Mouse (Mus musculus) hindbrain, postnatal 0 days (tissue): Measurements from ENCODE around the gene Srebf2. TPM values are rescaled to one million over a fixed set of nuclear protein-coding genes. Genes with fewer than 3 reads are reported as not detected.

ENCODE experiments used
- ATAC-seq: fragments of 200-750 bp; cut with Nextera tagmentation; 2 replicates; pipeline ENCODE4 v1.8.0; 2017; ENCODE audit warnings: mild to moderate bottlenecking, moderate TSS enrichment, moderate library complexity
- DNase-seq: peaks from one replicate; pipeline ENCODE4 v3.0.0-alpha.2; 2015; ENCODE audit warnings: low spot score
- H3K27ac ChIP-seq: fragments of 300-500 bp; sonication (generic); 2 replicates; pipeline ENCODE4 v1.5.1; 2014; ENCODE audit warnings: mild to moderate bottlenecking
- H3K27me3 ChIP-seq: fragments of 300-500 bp; sonication (generic); 2 replicates; pipeline ENCODE4 v1.6.1; 2014; ENCODE audit warnings: low read length, mixed read lengths; ENCODE audit not compliant: insufficient read depth
- H3K36me3 ChIP-seq: fragments of 300-500 bp; sonication (generic); 2 replicates; pipeline ENCODE4 v1.6.1; 2014; ENCODE audit warnings: low read length, mixed read lengths; ENCODE audit not compliant: insufficient read depth
- H3K4me1 ChIP-seq: fragments of 300-500 bp; sonication (generic); 2 replicates; pipeline ENCODE4 v1.6.1; 2014; ENCODE audit warnings: antibody characterized with exemption, low read length, mixed read lengths; ENCODE audit not compliant: insufficient read depth
- H3K4me2 ChIP-seq: fragments of 300-500 bp; sonication (generic); 2 replicates; pipeline ENCODE4 v1.6.1; 2014; ENCODE audit warnings: low read depth, mild to moderate bottlenecking, low read length, moderate library complexity, mixed read lengths
- H3K4me3 ChIP-seq: fragments of 300-500 bp; sonication (generic); 2 replicates; pipeline ENCODE4 v1.5.1; 2014; ENCODE audit warnings: low read length
- H3K9ac ChIP-seq: fragments of 300-500 bp; sonication (generic); replicated peaks from 2 replicates; pipeline ENCODE4 v1.6.1; 2014; ENCODE audit warnings: mild to moderate bottlenecking, low read length, moderate library complexity, mixed read lengths
- H3K9me3 ChIP-seq: fragments of 300-500 bp; sonication (generic); 2 replicates; pipeline ENCODE4 v1.6.1; 2016; ENCODE audit warnings: low read length, mixed read lengths
- CTCF ChIP-seq: IDR thresholded peaks from 2 replicates; pipeline ENCODE4 v1.5.1; 2016; ENCODE audit warnings: antibody characterized with exemption, control low read depth, low read depth
- WGBS: fragments of 180-500 bp; shearing (Covaris S2); extraction: QIAGEN DNeasy Blood & Tissue Kit; methylation state at CpG from one replicate; pipeline ENCODE4 v1.1.7; 2014; 5-methylcytosine and 5-hydroxymethylcytosine counted together
- polyA plus RNA-seq: library from polyadenylated mRNA; unstranded; fragments of >200 nt; fragmentation: Nextera tagmentation; extraction: Ambion mirVana; gene quantifications from 2 replicates; pipeline ENCODE4 v1.2.1, GENCODE M21; 2015
- total RNA-seq: library from RNA; depleted of rRNA; stranded (reverse); fragments of >200 nt; gene quantifications from 2 replicates; pipeline ENCODE4 v1.2.3, GENCODE M21; 2014

The Srebf2 gene
- total and polyA plus RNA-seq, 2 experiments from 2014 or later: 145 to 256 TPM

DNA sequence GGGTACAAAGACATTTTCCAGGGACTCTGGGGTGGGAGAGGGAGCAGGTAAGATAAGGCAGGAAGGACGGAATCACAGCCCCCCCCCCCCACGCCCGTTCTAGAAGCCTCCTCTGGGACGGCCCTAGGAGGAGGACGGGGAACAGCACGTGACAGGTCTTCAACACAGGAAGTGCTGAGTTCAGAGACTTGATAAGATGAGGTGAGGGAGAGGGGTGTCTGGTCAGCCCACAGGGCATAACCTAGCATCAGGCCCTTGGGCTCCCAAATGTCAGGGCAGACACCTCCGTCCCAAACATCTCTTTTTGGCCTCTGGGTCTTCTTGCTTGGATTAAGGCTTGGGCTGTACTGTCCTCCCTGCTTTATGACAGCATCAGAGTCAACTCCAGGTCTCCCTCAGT is 76.3 kb downstream of the Srebf2 start:
- Histone ChIP-seq H3K9ac (no peak overlapping the region), H3K36me3 (no peaks in the 10 kb centered on the region), H3K4me2 (no peak overlapping the region; the same call in 1 of the 2 replicates), H3K27ac (no peak overlapping the region), H3K4me1 (0 out of 2 replicates have a peak, but pooled peaks cover 11% of the 10 kb centered on the region), H3K9me3 (no peaks in the 10 kb centered on the region), H3K4me3 (no peak overlapping the region), H3K27me3 (no peaks in the 10 kb centered on the region)
- no peak for DNase-seq
- ATAC-seq: no peak
- TF ChIP-seq CTCF: no peak
- 56% methylated on average over 7 of the region's 7 CpGs for WGBS

DNA sequence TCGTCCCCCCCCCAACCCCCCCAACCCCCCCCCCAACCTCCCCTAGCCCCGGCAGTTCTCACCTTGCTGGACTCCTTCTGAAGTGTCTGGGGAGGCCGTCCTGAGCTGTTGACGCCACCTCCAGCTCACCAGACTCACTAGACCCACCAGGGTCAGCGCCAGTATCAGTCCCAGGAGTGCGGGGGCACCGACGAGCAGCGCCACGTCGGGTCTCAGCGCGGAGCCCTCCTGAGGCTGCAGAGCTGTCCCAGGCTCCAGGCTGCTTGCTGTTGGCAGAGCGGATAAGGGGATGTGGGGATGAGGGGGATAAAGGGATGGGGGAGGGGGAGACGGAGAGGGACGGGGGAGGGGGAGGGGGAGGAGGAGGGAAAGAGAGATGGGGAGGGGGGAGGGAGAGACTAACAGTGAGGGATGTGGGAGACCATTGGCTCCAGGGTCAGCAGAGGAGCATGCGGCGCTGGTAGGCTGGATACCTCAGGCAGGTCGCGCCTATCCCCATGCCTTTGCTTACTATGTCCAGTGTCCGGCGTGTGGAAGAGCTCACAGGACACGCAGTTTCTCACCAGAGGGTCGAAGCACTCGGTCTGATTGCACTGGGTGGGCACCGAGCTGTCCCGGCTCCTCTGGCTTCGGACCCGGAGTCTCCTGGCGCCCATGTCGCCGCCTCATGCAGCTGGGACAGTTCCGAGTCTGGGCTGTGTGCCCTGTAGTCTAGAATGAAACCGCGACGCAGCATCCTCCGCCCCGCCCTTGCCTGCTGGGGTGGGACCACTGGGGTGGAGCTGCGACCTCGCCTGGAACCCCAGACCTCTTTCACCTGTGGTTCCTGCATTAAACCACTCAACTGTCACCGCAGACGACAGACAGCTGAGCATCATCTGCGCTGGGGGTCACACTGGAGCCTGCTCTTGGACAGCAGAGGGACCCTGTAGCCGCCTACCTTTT is 76.9 kb downstream of the Srebf2 start, which contains the start of gene Tnfrsf13c:
TSS of gene Tnfrsf13c (minus strand) at position 713 of the 945 bp plus-strand sequence.
- Histone ChIP-seq H3K27me3 (no peaks in the 10 kb centered on the region), H3K4me1 (0 out of 2 replicates have a peak, but pooled peaks cover 11% of the 10 kb centered on the region), H3K9ac (no peak within 1 kb of the TSS; the same call in 1 of the 2 replicates), H3K27ac (no peak within 1 kb of the TSS), H3K9me3 (no peaks in the 10 kb centered on the region), H3K36me3 (no peaks in the 10 kb centered on the region), H3K4me3 (peak within 1 kb of the TSS; percentile 30), H3K4me2 (peak within 1 kb of the TSS; percentile 60)
- WGBS: 2% methylated on average over 43 of the region's 44 CpGs
- no peak for TF ChIP-seq CTCF
- ATAC-seq: peak; percentile 75
- DNase-seq: peak; percentile 56

DNA sequence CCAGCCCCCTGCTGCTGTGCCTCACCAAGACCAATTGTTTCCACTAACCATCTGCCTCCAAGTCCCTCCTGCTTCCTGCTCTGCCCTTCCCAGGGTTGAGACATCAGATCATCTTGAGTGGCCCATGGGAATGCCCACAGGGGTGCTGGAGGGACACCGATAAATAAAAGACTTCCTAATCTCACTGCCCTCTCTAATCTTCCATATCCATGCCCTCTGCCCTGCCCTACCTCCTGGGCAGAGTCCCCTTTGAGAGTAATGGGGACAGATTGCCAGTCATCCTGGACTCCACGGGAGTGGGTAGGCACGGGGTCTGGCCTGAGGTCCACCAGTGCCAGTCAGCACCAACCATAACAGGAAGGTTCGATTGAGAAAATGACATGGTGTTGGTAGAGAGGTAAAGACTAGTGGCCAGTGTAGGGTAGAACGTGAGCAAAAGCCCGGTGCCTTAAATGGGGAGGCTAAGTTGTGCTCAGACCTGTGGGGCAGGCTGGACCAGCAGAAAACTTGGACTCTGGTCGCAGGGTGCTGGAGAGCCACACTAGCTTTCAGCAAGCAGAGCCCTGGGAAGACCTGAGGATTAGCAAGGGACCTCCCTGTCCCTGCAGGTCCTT is 77.7 kb downstream of the Srebf2 start:
- Histone ChIP-seq H3K27ac (no peak overlapping the region), H3K27me3 (no peaks in the 10 kb centered on the region), H3K4me1 (0 out of 2 replicates have a peak, but pooled peaks cover 11% of the 10 kb centered on the region), H3K36me3 (no peaks in the 10 kb centered on the region), H3K4me2 (peak overlapping the region; percentile 60; the same call in 1 of the 2 replicates), H3K9me3 (no peaks in the 10 kb centered on the region), H3K4me3 (peak overlapping the region; percentile 30; the same call in 1 of the 2 replicates), H3K9ac (no peak overlapping the region)
- 39% methylated on average over 7 of the region's 7 CpGs for WGBS
- ATAC-seq: 0 out of 2 replicates have a peak, but pooled peaks have one; percentile 8
- TF ChIP-seq CTCF: no peak
- DNase-seq: no peak

DNA sequence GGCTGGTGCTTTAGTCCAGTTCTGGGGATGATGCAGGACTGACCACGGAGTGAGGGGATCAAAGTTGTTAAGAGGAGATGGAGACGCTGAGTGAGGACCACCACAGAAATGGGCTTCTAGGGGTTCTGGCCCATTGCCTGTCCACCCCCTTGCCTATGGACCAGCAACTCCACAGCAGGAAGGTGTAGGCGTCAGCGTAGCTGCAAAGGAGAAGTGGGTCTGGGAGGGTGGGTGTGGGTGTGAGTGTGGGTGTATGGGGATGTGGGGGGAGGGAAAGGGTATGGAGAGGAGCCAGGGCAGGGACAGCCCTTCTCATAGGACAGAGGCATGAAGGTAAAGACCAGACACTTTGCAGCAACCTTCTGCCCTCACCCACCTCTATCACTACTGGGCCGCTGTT is 78.8 kb downstream of the Srebf2 start:
- 86% methylated on average over 5 of the region's 5 CpGs for WGBS
- Histone ChIP-seq H3K9me3 (no peaks in the 10 kb centered on the region), H3K4me3 (no peak overlapping the region), H3K27ac (no peak overlapping the region), H3K36me3 (no peaks in the 10 kb centered on the region), H3K4me1 (0 out of 2 replicates have a peak, but pooled peaks cover 11% of the 10 kb centered on the region), H3K27me3 (no peaks in the 10 kb centered on the region; the same call in 1 of the 2 replicates), H3K4me2 (no peak overlapping the region), H3K9ac (no peak overlapping the region)
- no peak for TF ChIP-seq CTCF
- ATAC-seq (no peak), DNase-seq (no peak)

DNA sequence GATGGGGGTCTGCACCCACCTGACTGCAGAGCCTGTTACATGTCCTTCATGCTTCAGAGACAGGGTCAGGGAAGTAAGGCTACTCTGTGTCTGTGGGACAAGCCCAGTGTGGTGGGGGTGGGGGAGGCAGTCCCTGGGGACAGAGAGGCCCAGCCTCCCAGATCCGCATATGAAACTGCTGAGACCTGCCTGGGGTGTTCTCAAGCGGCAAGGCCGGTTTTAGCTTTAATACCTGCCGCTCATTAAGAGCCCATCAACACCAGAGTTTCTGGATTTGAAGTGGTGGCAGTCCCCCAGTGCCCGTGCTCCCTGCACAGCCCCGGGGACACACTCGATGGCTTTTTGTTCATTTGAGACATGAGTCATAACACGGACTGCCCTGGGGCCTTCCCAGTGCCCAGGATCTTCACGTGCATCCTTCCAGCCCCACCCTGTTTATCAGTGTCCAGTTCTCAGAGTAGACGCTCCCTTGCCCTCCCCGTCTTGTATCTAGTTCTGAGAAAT is 82.6 kb downstream of the Srebf2 start:
- ATAC-seq (no peak), DNase-seq (no peak)
- TF ChIP-seq CTCF: no peak
- Histone ChIP-seq H3K36me3 (no peaks in the 10 kb centered on the region), H3K27me3 (no peaks in the 10 kb centered on the region; the same call in 1 of the 2 replicates), H3K9ac (no peak overlapping the region), H3K4me2 (no peak overlapping the region), H3K4me1 (peaks cover 5% of the 10 kb centered on the region; the same call in 1 of the 2 replicates), H3K27ac (no peak overlapping the region), H3K4me3 (no peak overlapping the region), H3K9me3 (no peaks in the 10 kb centered on the region)
- WGBS: 45% methylated on average over 11 of the region's 11 CpGs

DNA sequence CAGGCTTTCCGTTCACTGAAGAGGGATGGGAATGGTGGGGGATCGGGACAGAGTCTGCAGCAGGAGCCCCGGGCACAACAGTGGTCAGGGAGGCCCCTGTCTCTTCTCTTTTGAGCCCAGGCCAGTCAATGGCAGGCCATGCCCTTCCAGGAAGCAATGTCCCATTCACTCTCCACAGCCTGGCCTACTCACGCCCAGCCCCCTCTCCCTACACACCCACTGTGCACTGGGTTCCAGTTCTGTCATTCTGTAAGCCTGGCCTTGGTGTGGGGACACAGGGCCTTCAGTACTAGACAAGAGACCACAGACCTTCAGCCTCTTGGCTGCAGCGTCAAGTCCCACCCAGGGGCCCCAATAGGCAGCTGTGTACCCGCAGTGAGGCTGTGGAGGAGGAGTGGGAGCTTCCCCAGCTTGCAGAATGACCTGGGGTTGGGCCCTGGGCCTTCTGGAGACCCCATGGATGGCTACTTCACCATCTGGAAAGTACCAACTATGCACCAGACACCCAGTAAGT is 83.2 kb downstream of the Srebf2 start:
- no peaks in the 10 kb centered on the region for H3K9me3 ChIP-seq
- H3K9ac ChIP-seq: no peak overlapping the region
- peaks cover 4% of the 10 kb centered on the region; the same call in 1 of the 2 replicates for H3K4me1 ChIP-seq
- no peak overlapping the region for H3K4me2 ChIP-seq
- H3K27ac ChIP-seq: no peak overlapping the region
- ATAC-seq (no peak), DNase-seq (no peak)
- TF ChIP-seq CTCF: no peak
- no peak overlapping the region for H3K4me3 ChIP-seq
- 70% methylated on average over 6 of the region's 6 CpGs for WGBS
- H3K27me3 ChIP-seq: no peaks in the 10 kb centered on the region; the same call in 1 of the 2 replicates
- no peaks in the 10 kb centered on the region for H3K36me3 ChIP-seq
